Mouse (Mus musculus) brain, embryonic 14.5 days (tissue): Measurements from ENCODE around the gene Celf5. TPM values are rescaled to one million over a fixed set of nuclear protein-coding genes. Genes with fewer than 3 reads are reported as not detected.

ENCODE experiments used
- DNase-seq: peaks from one replicate; pipeline ENCODE4 v3.0.0-alpha.2; 2011; ENCODE audit warnings: low read depth
- CTCF ChIP-seq: fragments of 200-500 bp; IDR thresholded peaks from 2 replicates; pipeline ENCODE4 v1.5.1; 2012; ENCODE audit warnings: inconsistent platforms, mild to moderate bottlenecking, moderate library complexity, borderline replicate concordance; ENCODE audit not compliant: insufficient read depth, insufficient read length; ENCODE audit errors: extremely low read depth
- POLR2A ChIP-seq: fragments of 200-500 bp; IDR thresholded peaks from 2 replicates; pipeline ENCODE4 v1.6.1; 2012; ENCODE audit warnings: mild to moderate bottlenecking, inconsistent platforms, borderline replicate concordance; ENCODE audit not compliant: poor library complexity, insufficient read depth, insufficient read length, severe bottlenecking; ENCODE audit errors: extremely low read depth
- polyA plus RNA-seq: library from polyadenylated mRNA; depleted of rRNA; stranded (reverse); fragments of >200 nt; gene quantifications from 2 replicates; pipeline ENCODE4 v1.2.3, GENCODE M21; 2012

Celf5 gene
- polyA plus RNA-seq, 1 experiment = 427 TPM

- DNase-seq = no peak
- TF ChIP-seq POLR2A (no peak), CTCF (no peak)
Observed at GRCm38 (mm10) chr10:81433541-81434289, 48.8 kb downstream of the Celf5 start.

DNA sequence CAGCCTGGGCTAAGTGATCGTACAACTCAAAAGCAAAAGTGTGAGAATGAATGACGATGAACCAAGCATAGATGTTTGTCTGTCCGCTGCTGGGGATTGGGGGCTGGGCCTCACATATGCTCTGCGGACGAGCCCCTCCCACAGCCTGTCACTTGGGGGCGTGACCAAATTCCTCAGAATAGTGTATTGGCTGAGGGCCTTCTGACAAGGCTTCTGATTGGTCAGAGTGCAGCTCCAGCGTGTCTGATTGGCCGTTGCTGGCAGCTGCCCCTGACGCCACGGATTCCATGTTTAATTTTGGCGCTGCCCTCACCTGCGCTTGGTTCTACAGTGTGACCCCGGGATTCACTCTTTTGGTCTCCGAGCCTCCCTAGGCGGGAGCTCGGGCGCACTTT, 49.6 kb downstream of the Celf5 start:
- TF ChIP-seq POLR2A = no peak
- no peak for TF ChIP-seq CTCF
- DNase-seq = peak; percentile 98

- TF ChIP-seq CTCF (no peak), POLR2A (no peak)
- no peak for DNase-seq
Observed at GRCm38 (mm10) chr10:81432169-81432867, 50.2 kb downstream of the Celf5 start.

DNA sequence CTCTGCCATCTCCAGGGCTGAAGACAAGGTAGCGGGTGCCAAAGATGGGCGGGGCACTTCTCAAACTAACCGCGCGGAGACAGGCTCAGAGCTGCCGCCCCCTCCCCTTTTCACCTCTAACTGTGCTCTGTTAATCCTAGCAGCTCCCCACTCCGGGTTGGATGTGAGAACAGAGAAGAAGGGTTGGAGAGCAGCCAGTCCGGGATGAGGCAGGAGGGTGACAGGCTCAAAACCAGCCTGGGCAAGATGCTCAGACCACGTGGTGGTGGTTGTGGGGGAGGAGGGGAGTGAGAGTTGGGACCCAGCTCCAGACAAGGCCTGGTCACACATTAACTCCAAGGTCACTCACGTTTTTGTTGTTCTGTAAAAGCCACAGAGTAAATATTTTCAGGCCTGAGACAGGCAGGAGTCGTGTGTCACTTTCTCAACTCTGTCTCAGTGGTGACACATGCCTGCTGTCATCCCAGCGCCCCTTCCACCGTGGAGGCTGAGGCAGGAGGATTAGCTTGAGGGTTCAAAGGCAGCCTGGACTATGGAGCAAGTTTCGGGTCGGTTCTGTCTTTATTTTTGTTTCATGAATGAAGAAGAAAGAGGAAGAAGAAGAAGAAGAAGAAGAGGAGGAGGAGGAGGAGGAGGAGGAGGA, 50.9 kb downstream of the Celf5 start:
- TF ChIP-seq POLR2A = no peak
- TF ChIP-seq CTCF = no peak

DNA sequence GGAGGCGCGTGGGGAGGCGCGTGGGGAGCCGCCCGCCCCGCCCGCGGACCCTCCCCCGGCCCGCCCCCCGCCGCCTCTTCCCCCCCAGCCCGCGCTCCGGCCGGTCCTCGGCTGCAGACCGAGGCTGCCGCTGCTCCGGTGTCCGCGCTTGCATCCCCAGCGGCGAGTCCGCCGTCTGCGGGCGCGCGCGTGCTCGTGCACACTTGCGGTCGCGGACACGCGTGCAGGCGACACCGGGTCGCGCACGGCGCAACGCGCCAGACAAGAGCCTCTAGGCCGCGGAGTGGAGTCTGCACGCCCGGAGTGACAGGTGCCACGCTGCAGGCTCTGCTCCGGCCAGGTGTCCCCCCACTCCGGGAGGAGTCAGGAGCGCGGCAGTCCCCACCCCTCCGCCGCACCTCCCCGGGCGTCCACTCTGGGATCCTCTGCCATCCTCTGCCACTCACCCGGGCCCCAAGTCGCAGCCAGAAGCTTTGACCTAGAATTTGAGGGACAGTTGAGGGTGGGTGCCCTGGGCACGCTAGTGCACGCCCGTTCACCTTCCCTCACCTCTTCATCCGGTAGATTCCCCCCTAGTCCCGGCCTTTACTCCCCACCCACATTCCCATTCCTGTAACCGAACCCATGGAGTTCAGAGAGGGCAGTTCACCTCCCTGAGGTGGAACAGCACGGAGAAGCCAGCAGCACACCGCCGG, 51.5 kb downstream of the Celf5 start:
- peak; percentile 76 for DNase-seq
- TF ChIP-seq POLR2A (peak; percentile 63), CTCF (no peak)

More for the DNA sequence above, 50.9 kb downstream of the Celf5 start:
- peak; percentile 93 for DNase-seq

DNA sequence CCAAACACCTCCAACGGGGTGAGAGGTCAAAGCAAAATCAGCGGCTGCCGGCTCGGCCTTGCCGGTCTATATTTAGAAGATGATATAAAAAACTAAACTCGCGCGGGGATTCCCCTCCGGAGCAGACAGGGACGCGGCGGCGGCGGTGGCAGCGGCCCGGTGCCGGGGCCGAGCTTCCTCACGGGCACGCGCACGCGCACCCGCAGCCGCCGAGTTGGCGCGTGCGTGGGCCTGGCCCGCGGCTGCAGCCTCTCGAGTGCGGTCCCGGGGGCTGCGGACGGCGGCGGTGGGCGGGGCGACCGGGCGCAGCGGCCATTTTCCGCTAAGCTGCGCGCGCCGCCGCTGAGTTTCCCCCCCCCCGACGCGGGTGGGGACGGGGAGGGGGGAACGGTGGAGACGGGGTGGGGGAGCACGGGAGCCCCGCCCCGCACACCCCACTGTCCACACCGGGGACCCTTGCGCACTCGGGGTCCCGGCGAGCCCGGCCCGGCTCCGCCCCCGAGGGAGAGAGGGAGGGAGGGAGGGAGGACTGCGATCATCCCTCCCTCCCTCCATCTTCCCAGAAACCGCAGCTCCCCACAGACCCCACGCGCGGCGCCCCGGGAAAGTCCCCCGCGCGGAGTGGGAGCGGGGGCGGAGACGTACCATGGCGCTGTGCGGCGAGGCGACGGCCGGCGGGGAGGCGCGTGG, 52.2 kb downstream of the Celf5 start:
- peak; percentile 91 for DNase-seq
- TF ChIP-seq CTCF (no peak), POLR2A (peak; percentile 34; the same call in 1 of the 2 replicates)

- no peak for TF ChIP-seq CTCF
- TF ChIP-seq POLR2A = no peak
- DNase-seq = peak; percentile 88
Observed at GRCm38 (mm10) chr10:81429605-81430061, 52.9 kb downstream of the Celf5 start.

DNA sequence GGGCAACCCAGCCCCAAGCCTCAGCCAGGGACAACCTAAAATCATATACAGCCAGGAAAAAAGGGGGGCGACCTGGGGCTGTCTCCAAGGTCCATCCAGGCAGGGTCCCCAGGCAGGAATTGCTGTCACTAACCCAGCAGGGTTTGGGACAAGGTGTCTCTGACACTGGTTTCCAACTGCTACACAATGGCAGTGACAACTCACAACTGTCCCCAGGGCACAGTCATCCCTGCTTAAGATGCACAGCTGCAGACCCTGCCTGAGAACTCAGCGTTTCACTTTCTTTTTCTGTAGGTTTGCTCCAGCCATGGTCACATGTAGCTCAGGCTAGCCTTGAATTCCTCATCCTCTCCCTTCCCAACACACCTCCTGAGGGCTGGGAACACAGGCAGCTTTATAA, 53.4 kb downstream of the Celf5 start:
- no peak for TF ChIP-seq POLR2A
- TF ChIP-seq CTCF = no peak
- no peak for DNase-seq

DNA sequence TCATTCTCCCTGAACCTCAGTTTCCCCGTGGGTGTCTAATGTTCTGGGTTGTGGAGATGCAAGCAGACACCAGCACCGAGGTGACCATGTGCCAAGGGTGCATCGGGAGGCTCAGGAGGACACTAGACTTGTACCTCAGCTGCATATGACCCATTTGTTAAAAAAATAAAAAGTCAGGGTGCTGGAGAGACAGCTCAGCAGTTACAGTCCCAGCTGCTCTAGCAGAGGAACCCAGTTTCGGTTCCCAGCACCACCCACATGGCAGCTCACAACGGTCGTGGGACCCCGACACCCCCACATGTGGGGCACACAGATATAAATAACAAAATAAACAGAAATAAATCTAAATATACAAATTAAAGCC, 54.0 kb downstream of the Celf5 start:
- DNase-seq = no peak
- TF ChIP-seq POLR2A (no peak), CTCF (no peak)

- TF ChIP-seq POLR2A = no peak
- no peak for TF ChIP-seq CTCF
- no peak for DNase-seq
Observed at GRCm38 (mm10) chr10:81427804-81428506, 54.6 kb downstream of the Celf5 start.
